ENCODE assay signal across 9 mouse cellular contexts in genomic region chr4:154022407-154022806, GRCm38 (mm10). TPM values are rescaled to one million over a fixed set of nuclear protein-coding genes. Genes with fewer than 3 reads are reported as not detected.
DNase-seq lines count a peak whose midpoint lies in the region; ATAC-seq and TF ChIP-seq lines count a peak whose summit lies in the region.
"Had no signal": no experiment of that assay in that cellular context is flagged by ENCODE, and none has a peak within 500 bp of the region (broad histone marks: within the 10 kb centered on the region; RNA-seq: fewer than 3 reads in every experiment).

No protein-coding gene starts in this region.

- ATAC-seq in forebrain, embryonic 15.5 days (replicated peaks), result 0 out of 2 replicates have a peak, but pooled peaks have one; percentile 5
- no peak for ATAC-seq in forebrain, embryonic 13.5 days
- ATAC-seq in liver, embryonic 14.5 days (ENCODE audit: insufficient read depth), result no peak
- no peak for ATAC-seq in CD4-positive, CD25-positive, alpha-beta regulatory T cell, adult 4 months
- no peak for ATAC-seq in hindbrain, embryonic 11.5 days (ENCODE audit: low FRiP score)

- H3K9me3 ChIP-seq in forebrain, embryonic 15.5 days, result no peaks in the 10 kb centered on the region
- H3K9me3 ChIP-seq in forebrain, embryonic 13.5 days (replicated peaks), result no peaks in the 10 kb centered on the region
- H3K9me3 ChIP-seq in liver, embryonic 14.5 days (ENCODE audit: control insufficient read depth, low read length), result no peaks in the 10 kb centered on the region
- H3K9me3 ChIP-seq in hindbrain, embryonic 11.5 days (ENCODE audit: control insufficient read depth, low read length), result no peaks in the 10 kb centered on the region

- TF ChIP-seq EP300 in liver, embryonic 14.5 days (IDR thresholded peaks at IDR 0.05; ENCODE audit: low read depth), result no peak

- H3K36me3 ChIP-seq in forebrain, embryonic 15.5 days, result peaks cover 47% of the 10 kb centered on the region
- H3K36me3 ChIP-seq in forebrain, embryonic 13.5 days (ENCODE audit: poor library complexity, severe bottlenecking), result peaks cover 51% of the 10 kb centered on the region
- peaks cover 45% of the 10 kb centered on the region for H3K36me3 ChIP-seq in liver, embryonic 14.5 days (replicated peaks; ENCODE audit: control insufficient read depth, insufficient read depth, low read depth)
- H3K36me3 ChIP-seq in hindbrain, embryonic 11.5 days (ENCODE audit: control insufficient read depth, insufficient read depth, low read length), result no peaks in the 10 kb centered on the region; the same call in none of the 2 replicates

- intact Hi-C loops in heart, postnatal 14 days (cut with DNase I), result no loop called here

- H3K4me2 ChIP-seq in forebrain, embryonic 15.5 days (replicated peaks), result no peak overlapping the region
- no peak overlapping the region for H3K4me2 ChIP-seq in forebrain, embryonic 13.5 days
- peak overlapping the region; percentile 82 for H3K4me2 ChIP-seq in liver, embryonic 14.5 days (ENCODE audit: low read depth)
- no peak overlapping the region for H3K4me2 ChIP-seq in hindbrain, embryonic 11.5 days (replicated peaks; ENCODE audit: low read depth, low read length)

- WGBS in forebrain, embryonic 15.5 days, result 77% methylated on average over 4 of the region's 4 CpGs
- 78% methylated on average over 4 of the region's 4 CpGs for WGBS in forebrain, embryonic 13.5 days
- 74% methylated on average over 4 of the region's 4 CpGs for WGBS in liver, embryonic 14.5 days (ENCODE audit: insufficient replicate concordance)
- WGBS in hindbrain, embryonic 11.5 days, result 79% methylated on average over 4 of the region's 4 CpGs

- no peak overlapping the region for H3K27ac ChIP-seq in forebrain, embryonic 15.5 days (replicated peaks)
- no peak overlapping the region for H3K27ac ChIP-seq in forebrain, embryonic 13.5 days
- H3K27ac ChIP-seq in liver, embryonic 14.5 days, result peak overlapping the region; percentile 82
- no peak overlapping the region for H3K27ac ChIP-seq in hindbrain, embryonic 11.5 days (ENCODE audit: low read depth, low read length)
- H3K27ac ChIP-seq: macrophage had no signal

- peaks cover 18% of the 10 kb centered on the region; the same call in 1 of the 2 replicates for H3K27me3 ChIP-seq in forebrain, embryonic 15.5 days
- H3K27me3 ChIP-seq in forebrain, embryonic 13.5 days, result peaks cover 34% of the 10 kb centered on the region
- no peaks in the 10 kb centered on the region for H3K27me3 ChIP-seq in liver, embryonic 14.5 days (ENCODE audit: control insufficient read depth, insufficient read depth, low read length)
- peaks cover 7% of the 10 kb centered on the region; the same call in 1 of the 2 replicates for H3K27me3 ChIP-seq in hindbrain, embryonic 11.5 days (ENCODE audit: control insufficient read depth, insufficient read depth, low read length)

- no peak overlapping the region for H3K4me3 ChIP-seq in forebrain, embryonic 15.5 days
- no peak overlapping the region for H3K4me3 ChIP-seq in forebrain, embryonic 13.5 days
- H3K4me3 ChIP-seq in liver, embryonic 14.5 days (ENCODE audit: insufficient read depth in 1 of 2, low read depth in 2 of 2, low read length in 2 of 2), result peak overlapping the region; percentile 92 to 96; a peak in 3 of 4 replicates
- H3K4me3 ChIP-seq in hindbrain, embryonic 11.5 days (ENCODE audit: low read depth, low read length), result no peak overlapping the region

- H3K9ac ChIP-seq in forebrain, embryonic 15.5 days (replicated peaks), result no peak overlapping the region
- no peak overlapping the region for H3K9ac ChIP-seq in forebrain, embryonic 13.5 days
- H3K9ac ChIP-seq in liver, embryonic 14.5 days (replicated peaks), result peak overlapping the region; percentile 99
- H3K9ac ChIP-seq in hindbrain, embryonic 11.5 days (ENCODE audit: low read depth, low read length), result no peak overlapping the region

- peaks cover 11% of the 10 kb centered on the region for H3K4me1 ChIP-seq in forebrain, embryonic 15.5 days
- peaks cover 11% of the 10 kb centered on the region for H3K4me1 ChIP-seq in forebrain, embryonic 13.5 days
- peaks cover 16 to 34% of the 10 kb centered on the region in 2 experiments for H3K4me1 ChIP-seq in liver, embryonic 14.5 days (replicated peaks; ENCODE audit: control insufficient read depth in 2 of 2, insufficient read depth in 2 of 2, low read length in 1 of 2)
- H3K4me1 ChIP-seq in hindbrain, embryonic 11.5 days (replicated peaks; ENCODE audit: control insufficient read depth, insufficient read depth, low read length), result peaks cover 6% of the 10 kb centered on the region; the same call in 1 of the 2 replicates

- DNase-seq in NIH3T3 (ENCODE audit: low read depth), result peak; percentile 46
- peak; percentile 45 to 48 for DNase-seq in heart, postnatal 14 days
- DNase-seq in liver, embryonic 14.5 days (ENCODE audit: low read depth in 3 of 3, low spot score in 3 of 3), result no peak
- DNase-seq in cerebellum, adult 8-10 months, result no peak
- no peak for DNase-seq in hindbrain, embryonic 11.5 days (ENCODE audit: low spot score)

- no peak for TF ChIP-seq CTCF in liver, embryonic 14.5 days (IDR thresholded peaks at IDR 0.05; ENCODE audit: low read depth)

RNA-seq across cellular contexts. Expression of gene Smim1, which starts 3.6 kb away (rescaled TPM):
- 3.6 and 3.8 TPM in 2 replicates for polyA plus RNA-seq in forebrain, embryonic 15.5 days (2015; fragmentation: Nextera tagmentation; extraction: Ambion mirVana)
- 2.2 TPM in 2 replicates for polyA plus RNA-seq in forebrain, embryonic 13.5 days (2015; fragmentation: Nextera tagmentation; extraction: Ambion mirVana)
- total RNA-seq in heart, postnatal 14 days (2021), result 1 to 10 TPM; 5.8 to 7.0 TPM
- polyA plus RNA-seq in liver, embryonic 14.5 days (2012; rRNA removed), result 224 and 276 TPM in 2 replicates
- 446 and 452 TPM in 2 replicates for polyA plus RNA-seq in liver, embryonic 14.5 days (2014; fragmentation: Nextera tagmentation; extraction: Ambion mirVana)
- under 1 TPM; 0.12 to 0.65 TPM for polyA plus RNA-seq in CD4-positive, CD25-positive, alpha-beta regulatory T cell, adult 4 months (2017; shearing (Covaris generic))
- polyA plus RNA-seq in hindbrain, embryonic 11.5 days (2014; fragmentation: Nextera tagmentation; extraction: Ambion mirVana), result 9.7 and 9.8 TPM in 2 replicates

RNA-seq across cellular contexts. Expression of gene Lrrc47, which starts 10.9 kb away (rescaled TPM):
- polyA plus RNA-seq in forebrain, embryonic 15.5 days (2015; fragmentation: Nextera tagmentation; extraction: Ambion mirVana), result 25.8 TPM in 2 replicates
- 20.3 and 20.9 TPM in 2 replicates for polyA plus RNA-seq in forebrain, embryonic 13.5 days (2015; fragmentation: Nextera tagmentation; extraction: Ambion mirVana)
- total RNA-seq in heart, postnatal 14 days (2021), result 10 to 100 TPM; 33.8 to 36.3 TPM
- polyA plus RNA-seq in liver, embryonic 14.5 days (2012; rRNA removed), result 20.8 and 23.6 TPM in 2 replicates
- polyA plus RNA-seq in liver, embryonic 14.5 days (2014; fragmentation: Nextera tagmentation; extraction: Ambion mirVana), result 13.2 and 15.1 TPM in 2 replicates
- 1 to 10 TPM; 4.6 to 7.3 TPM for polyA plus RNA-seq in CD4-positive, CD25-positive, alpha-beta regulatory T cell, adult 4 months (2017; shearing (Covaris generic))
- 11.8 and 14.2 TPM in 2 replicates for polyA plus RNA-seq in hindbrain, embryonic 11.5 days (2014; fragmentation: Nextera tagmentation; extraction: Ambion mirVana)

RNA-seq across cellular contexts. Expression of gene Ccdc27, which starts 20.1 kb away (rescaled TPM):
- not detected in 2 replicates for polyA plus RNA-seq in forebrain, embryonic 15.5 days (2015; fragmentation: Nextera tagmentation; extraction: Ambion mirVana)
- polyA plus RNA-seq in forebrain, embryonic 13.5 days (2015; fragmentation: Nextera tagmentation; extraction: Ambion mirVana), result not detected in 2 replicates
- total RNA-seq in heart, postnatal 14 days (2021), result not detected
- not detected in 2 replicates for polyA plus RNA-seq in liver, embryonic 14.5 days (2012; rRNA removed)
- polyA plus RNA-seq in liver, embryonic 14.5 days (2014; fragmentation: Nextera tagmentation; extraction: Ambion mirVana), result not detected in 2 replicates
- not detected for polyA plus RNA-seq in CD4-positive, CD25-positive, alpha-beta regulatory T cell, adult 4 months (2017; shearing (Covaris generic))
- not detected in 2 replicates for polyA plus RNA-seq in hindbrain, embryonic 11.5 days (2014; fragmentation: Nextera tagmentation; extraction: Ambion mirVana)
- polyA plus RNA-seq: macrophage had no signal

RNA-seq across cellular contexts. Expression of gene Cep104, which starts 47.4 kb away (rescaled TPM):
- 20.0 and 21.7 TPM in 2 replicates for polyA plus RNA-seq in forebrain, embryonic 15.5 days (2015; fragmentation: Nextera tagmentation; extraction: Ambion mirVana)
- 19.9 and 20.4 TPM in 2 replicates for polyA plus RNA-seq in forebrain, embryonic 13.5 days (2015; fragmentation: Nextera tagmentation; extraction: Ambion mirVana)
- total RNA-seq in heart, postnatal 14 days (2021), result 10 to 100 TPM; 25.1 to 26.4 TPM
- 3.3 and 3.9 TPM in 2 replicates for polyA plus RNA-seq in liver, embryonic 14.5 days (2012; rRNA removed)
- polyA plus RNA-seq in liver, embryonic 14.5 days (2014; fragmentation: Nextera tagmentation; extraction: Ambion mirVana), result 5.1 and 6.3 TPM in 2 replicates
- 1 to 10 TPM; 2.7 to 3.1 TPM for polyA plus RNA-seq in CD4-positive, CD25-positive, alpha-beta regulatory T cell, adult 4 months (2017; shearing (Covaris generic))
- polyA plus RNA-seq in hindbrain, embryonic 11.5 days (2014; fragmentation: Nextera tagmentation; extraction: Ambion mirVana), result 16.8 and 19.7 TPM in 2 replicates

RNA-seq across cellular contexts. Expression of gene Dffb, which starts 47.5 kb away (rescaled TPM):
- polyA plus RNA-seq in forebrain, embryonic 15.5 days (2015; fragmentation: Nextera tagmentation; extraction: Ambion mirVana), result 11.8 and 12.8 TPM in 2 replicates
- 12.4 and 12.7 TPM in 2 replicates for polyA plus RNA-seq in forebrain, embryonic 13.5 days (2015; fragmentation: Nextera tagmentation; extraction: Ambion mirVana)
- total RNA-seq in heart, postnatal 14 days (2021), result 1 to 10 TPM; 3.7 to 4.9 TPM
- polyA plus RNA-seq in liver, embryonic 14.5 days (2012; rRNA removed), result 8.0 and 8.6 TPM in 2 replicates
- polyA plus RNA-seq in liver, embryonic 14.5 days (2014; fragmentation: Nextera tagmentation; extraction: Ambion mirVana), result 5.8 and 6.1 TPM in 2 replicates
- 10 to 100 TPM; 14.8 to 23.5 TPM for polyA plus RNA-seq in CD4-positive, CD25-positive, alpha-beta regulatory T cell, adult 4 months (2017; shearing (Covaris generic))
- 10.7 and 11.4 TPM in 2 replicates for polyA plus RNA-seq in hindbrain, embryonic 11.5 days (2014; fragmentation: Nextera tagmentation; extraction: Ambion mirVana)

Comparison
In these comparisons a context has a peak if more than half of its experiments do, and no peak if none do; other contexts are left out.
1. H3K4me3 ChIP-seq: peak in liver, embryonic 14.5 days (2 of 2); none in forebrain, embryonic 15.5 days (single experiment), forebrain, embryonic 13.5 days (single experiment) and hindbrain, embryonic 11.5 days (single experiment).
2. DNase-seq: peak in NIH3T3 (single experiment) and heart, postnatal 14 days (2 of 2); none in liver, embryonic 14.5 days (0 of 3), cerebellum, adult 8-10 months (single experiment) and hindbrain, embryonic 11.5 days (single experiment).
3. RNA of gene Smim1, which starts 3.6 kb away (polyA plus RNA-seq): 224 to 452 TPM in liver, embryonic 14.5 days; 9.7 to 9.8 TPM in hindbrain, embryonic 11.5 days, 3.6 to 3.8 TPM in forebrain, embryonic 15.5 days, 2.2 TPM in forebrain, embryonic 13.5 days and 0.12 to 0.65 TPM in CD4-positive, CD25-positive, alpha-beta regulatory T cell, adult 4 months; every median in the first group is over 10 times any median in the second.